Mouse (Mus musculus): ENCODE data around the gene Fgf5. TPM values are rescaled to one million over a fixed set of nuclear protein-coding genes. Genes with fewer than 3 reads are reported as not detected.

The Fgf5 gene
- total and polyA plus RNA-seq, 3 experiments, result 0.04 to 0.55 (median 0.27) TPM

DNA sequence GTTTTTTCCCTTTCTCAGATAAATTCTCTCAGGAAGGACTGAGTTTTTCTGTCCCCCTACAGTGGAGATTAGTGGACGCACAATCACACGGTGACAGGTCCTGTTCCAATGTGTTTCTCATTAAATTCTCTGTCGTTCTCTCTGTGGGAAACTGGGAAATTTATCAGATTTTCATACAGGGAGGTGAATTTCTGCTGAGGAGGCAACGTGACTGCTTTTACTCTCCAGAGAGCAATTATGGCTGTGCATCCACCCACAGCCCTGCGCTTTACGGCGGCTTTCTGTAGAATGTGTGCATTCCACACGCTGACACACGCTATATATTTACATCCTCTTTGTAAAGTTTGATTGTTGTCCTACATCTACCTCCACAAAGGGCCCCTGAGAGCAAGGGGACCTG lies 28.0 kb downstream of the Fgf5 start:
- TF ChIP-seq USF2 (conservative IDR thresholded peaks at IDR 0.05; ENCODE audit: low read depth, low read length), result no peak
- TF ChIP-seq MAFK (IDR thresholded peaks at IDR 0.05; ENCODE audit: insufficient replicate concordance, low read length), result no peak
- no peak for TF ChIP-seq GABPA (IDR thresholded peaks at IDR 0.05; ENCODE audit: insufficient replicate concordance, low read depth, low read length)
- TF ChIP-seq IRF4 (IDR thresholded peaks at IDR 0.05; ENCODE audit: low read depth, low read length), result no peak
- no peak for TF ChIP-seq CHD2 (IDR thresholded peaks at IDR 0.05; ENCODE audit: low read length)
- no peak for TF ChIP-seq MYC (IDR thresholded peaks at IDR 0.05; ENCODE audit: low read depth, low read length)
- TF ChIP-seq ETS1 (conservative IDR thresholded peaks at IDR 0.05; ENCODE audit: low read depth, low read length), result no peak
- no peak for TF ChIP-seq TCF12 (IDR thresholded peaks at IDR 0.05; ENCODE audit: low read depth, low read length)
- no peak for TF ChIP-seq PAX5 (IDR thresholded peaks at IDR 0.05; ENCODE audit: low read length)
- TF ChIP-seq POLR2A (IDR thresholded peaks at IDR 0.05; ENCODE audit: low read depth, low read length), result no peak
- no peak for TF ChIP-seq POLR2AphosphoS2 (IDR thresholded peaks at IDR 0.05; ENCODE audit: low read depth, low read length)
- no peak for TF ChIP-seq ZC3H11A (IDR thresholded peaks at IDR 0.05; ENCODE audit: low read depth, low read length)
- TF ChIP-seq ZMIZ1 (IDR thresholded peaks at IDR 0.05; ENCODE audit: low read depth, low read length), result no peak
- no peak for TF ChIP-seq RCOR1 (conservative IDR thresholded peaks at IDR 0.05; ENCODE audit: low read depth, low read length)
- no peak for TF ChIP-seq SMC3 (IDR thresholded peaks at IDR 0.05; ENCODE audit: low read depth, low read length)
- TF ChIP-seq KAT2A (IDR thresholded peaks at IDR 0.05; ENCODE audit: insufficient replicate concordance, low read length), result no peak
- no peak for TF ChIP-seq MAX (IDR thresholded peaks at IDR 0.05; ENCODE audit: low read length)
- no peak for TF ChIP-seq CHD1 (IDR thresholded peaks at IDR 0.05; ENCODE audit: low read depth, low read length)
- dilution Hi-C loops (cut with MboI; ENCODE audit: extremely low pct_ligation_motif_present, extremely low pct_unique_long_range_greater_than_20kb, low sequenced_read_pairs), result no loop called here
- H3K4me3 ChIP-seq (replicated peaks in 1 of 3; ENCODE audit: low read depth in 2 of 3, low read length in 2 of 3, poor library complexity in 1 of 3), result no peak overlapping the region
- DNase-seq (ENCODE audit: extremely low read depth), result no peak
- H3K9me3 ChIP-seq (replicated peaks; ENCODE audit: low read length), result no peaks in the 10 kb centered on the region
- H3K4me1 ChIP-seq (ENCODE audit: control insufficient read depth in 1 of 2, insufficient read depth in 2 of 2), result no peaks in the 10 kb centered on the region
- H3K79me2 ChIP-seq (replicated peaks; ENCODE audit: control insufficient read depth, extremely low read depth, insufficient read depth, poor library complexity, severe bottlenecking), result no peaks in the 10 kb centered on the region
- in situ Hi-C loops (cut with MboI; ENCODE audit: low pct_ligation_motif_present, low pct_unique_long_range_greater_than_20kb, low sequenced_read_pairs), result no loop called here
- H3K27ac ChIP-seq (ENCODE audit: insufficient read depth, low read depth), result no peak overlapping the region
- H3K4me2 ChIP-seq (ENCODE audit: insufficient read depth, low read depth, poor library complexity, severe bottlenecking), result no peak overlapping the region
- H3K9ac ChIP-seq (ENCODE audit: insufficient read depth, low read depth), result no peak overlapping the region
- H3K27me3 ChIP-seq (replicated peaks), result no peaks in the 10 kb centered on the region
- no peaks in the 10 kb centered on the region for H3K36me3 ChIP-seq (replicated peaks in 1 of 2; ENCODE audit: control insufficient read depth in 1 of 2, insufficient read depth in 1 of 2, low read length in 1 of 2)

DNA sequence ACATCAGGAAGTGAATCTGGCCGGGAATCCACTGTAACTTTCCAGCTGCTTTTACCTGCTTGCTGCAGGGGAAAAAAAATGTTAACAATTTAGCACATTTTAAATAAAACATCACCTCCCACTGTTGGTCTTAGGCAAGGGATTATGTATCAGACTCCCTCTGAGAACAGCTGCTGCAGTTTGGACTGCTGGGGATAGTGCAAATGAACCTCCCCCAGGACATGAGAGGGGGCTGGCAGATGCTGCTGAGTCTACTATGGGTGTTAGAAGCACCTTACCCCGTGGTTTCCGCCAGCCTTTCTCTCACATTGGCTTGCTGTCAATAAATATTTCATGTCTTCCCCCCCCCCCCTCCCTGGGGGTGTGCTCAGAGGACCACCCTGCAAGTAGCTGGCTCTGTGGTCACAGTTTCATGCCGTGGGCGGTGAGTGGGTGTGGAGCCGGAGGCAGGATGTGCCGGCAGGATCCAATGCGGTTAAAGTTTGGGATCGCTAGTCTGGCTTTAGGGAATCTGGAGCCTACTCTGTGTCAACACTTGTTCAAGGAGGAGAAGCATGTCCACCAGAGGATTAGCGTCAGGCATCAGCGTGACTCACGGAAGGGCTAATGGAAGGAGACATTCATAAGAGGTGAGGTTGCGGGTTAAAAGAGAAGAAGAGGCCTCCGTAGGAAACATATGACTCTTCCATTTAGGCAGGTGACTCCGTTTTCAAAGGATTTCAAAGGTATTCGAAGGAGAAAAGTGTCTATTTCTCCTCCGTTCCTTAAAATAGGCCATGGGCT lies 29.9 kb downstream of the Fgf5 start:
- DNase-seq (ENCODE audit: extremely low read depth), result no peak
- Histone ChIP-seq H3K36me3 (replicated peaks in 1 of 2; ENCODE audit: control insufficient read depth in 1 of 2, insufficient read depth in 1 of 2, low read length in 1 of 2) (no peaks in the 10 kb centered on the region), H3K4me2 (ENCODE audit: insufficient read depth, low read depth, poor library complexity, severe bottlenecking) (no peak overlapping the region), H3K9me3 (replicated peaks; ENCODE audit: low read length) (no peaks in the 10 kb centered on the region), H3K27ac (ENCODE audit: insufficient read depth, low read depth) (no peak overlapping the region), H3K4me1 (ENCODE audit: control insufficient read depth in 1 of 2, insufficient read depth in 2 of 2) (no peaks in the 10 kb centered on the region), H3K9ac (ENCODE audit: insufficient read depth, low read depth) (no peak overlapping the region), H3K79me2 (replicated peaks; ENCODE audit: control insufficient read depth, extremely low read depth, insufficient read depth, poor library complexity, severe bottlenecking) (no peaks in the 10 kb centered on the region), H3K27me3 (replicated peaks) (no peaks in the 10 kb centered on the region), H3K4me3 (replicated peaks in 1 of 3; ENCODE audit: low read depth in 2 of 3, low read length in 2 of 3, poor library complexity in 1 of 3) (no peak overlapping the region)
- in situ Hi-C loops (cut with MboI; ENCODE audit: low pct_ligation_motif_present, low pct_unique_long_range_greater_than_20kb, low sequenced_read_pairs), result no loop called here
- no peak for TF ChIP-seq NRF1 (IDR thresholded peaks at IDR 0.05; ENCODE audit: low read depth, low read length)
- TF ChIP-seq KAT2A (IDR thresholded peaks at IDR 0.05; ENCODE audit: insufficient replicate concordance, low read length), result no peak
- dilution Hi-C loops (cut with MboI; ENCODE audit: extremely low pct_ligation_motif_present, extremely low pct_unique_long_range_greater_than_20kb, low sequenced_read_pairs), result no loop called here
